8 mouse cellular contexts compared by ENCODE assay signal in genomic region chr7:19175708-19176515, GRCm38 (mm10). TPM values are rescaled to one million over a fixed set of nuclear protein-coding genes. Genes with fewer than 3 reads are reported as not detected.
DNase-seq lines count a peak whose midpoint lies in the region; ATAC-seq lines count a peak whose summit lies in the region.

Gene Eml2, plus strand, starts transcription at chr7:19176421.

- H3K4me2 ChIP-seq in limb, embryonic 11.5 days (ENCODE audit: low read depth, severe bottlenecking): peak within 1 kb of the TSS; percentile 39
- peak within 1 kb of the TSS; percentile 75 for H3K4me2 ChIP-seq in midbrain, embryonic 15.5 days

- H3K27me3 ChIP-seq in limb, embryonic 11.5 days (ENCODE audit: control insufficient read depth, insufficient read depth, low read length): peaks cover 51% of the 10 kb centered on the region
- peaks cover 21% of the 10 kb centered on the region for H3K27me3 ChIP-seq in midbrain, embryonic 15.5 days (replicated peaks)

- H3K4me1 ChIP-seq in limb, embryonic 11.5 days (ENCODE audit: control insufficient read depth, insufficient read depth, low read length): peaks cover 5% of the 10 kb centered on the region; the same call in 1 of the 2 replicates
- peaks cover 44% of the 10 kb centered on the region for H3K4me1 ChIP-seq in midbrain, embryonic 15.5 days

- no peak within 1 kb of the TSS for H3K27ac ChIP-seq in limb, embryonic 11.5 days (replicated peaks; ENCODE audit: low read depth, low read length)
- H3K27ac ChIP-seq in midbrain, embryonic 15.5 days: peak within 1 kb of the TSS; percentile 83

- no peak within 1 kb of the TSS for H3K9ac ChIP-seq in limb, embryonic 11.5 days (ENCODE audit: low read length)
- peak within 1 kb of the TSS; percentile 72 for H3K9ac ChIP-seq in midbrain, embryonic 15.5 days

- ATAC-seq in limb, embryonic 11.5 days (ENCODE audit: insufficient number of reproducible peaks, low FRiP score, low TSS enrichment, low read depth): peak; percentile 52
- peak; percentile 96 for ATAC-seq in midbrain, embryonic 15.5 days (replicated peaks)

- H3K9me3 ChIP-seq in limb, embryonic 11.5 days (ENCODE audit: control insufficient read depth, low read length): no peaks in the 10 kb centered on the region
- H3K9me3 ChIP-seq in midbrain, embryonic 15.5 days: no peaks in the 10 kb centered on the region

- H3K36me3 ChIP-seq in limb, embryonic 11.5 days (ENCODE audit: control insufficient read depth, insufficient read depth, low read length): no peaks in the 10 kb centered on the region
- H3K36me3 ChIP-seq in midbrain, embryonic 15.5 days (replicated peaks): no peaks in the 10 kb centered on the region

- H3K4me3 ChIP-seq in limb, embryonic 11.5 days (ENCODE audit: low read depth, low read length): peak within 1 kb of the TSS; percentile 5; the same call in 1 of the 2 replicates
- H3K4me3 ChIP-seq in midbrain, embryonic 15.5 days: peak within 1 kb of the TSS; percentile 74

- under 1% methylated on average over 30 of the region's 30 CpGs for WGBS in limb, embryonic 11.5 days
- WGBS in midbrain, embryonic 15.5 days: under 1% methylated on average over 30 of the region's 30 CpGs

- DNase-seq in kidney, adult 11 months: peak; percentile 31
- no peak for DNase-seq in kidney, adult 18-20 months
- peak; percentile 74 for DNase-seq in embryo, embryonic 11 days
- no peak for DNase-seq in heart, adult 18-20 months
- peak; percentile 55 for DNase-seq in kidney, adult 9 months
- DNase-seq in limb, embryonic 11.5 days (ENCODE audit: low spot score): peak; percentile 49
- DNase-seq in testis, postnatal 14 days (ENCODE audit: low spot score): peak; percentile 82

RNA-seq across cellular contexts. Expression of gene Eml2, which starts in this region (rescaled TPM):
- total RNA-seq in heart, adult 18-20 months (2021): 10 to 100 TPM; 36.7 to 38.7 TPM
- 2.2 and 2.3 TPM in 2 replicates for polyA plus RNA-seq in limb, embryonic 11.5 days (2014; fragmentation: Nextera tagmentation; extraction: Ambion mirVana)
- 8.9 and 10.8 TPM in 2 replicates for polyA plus RNA-seq in midbrain, embryonic 15.5 days (2015; fragmentation: Nextera tagmentation; extraction: Ambion mirVana)

Comparison
In these comparisons a context has a peak if more than half of its experiments do, and no peak if none do; other contexts are left out.
1. DNase-seq: peak in kidney, adult 11 months (single experiment), embryo, embryonic 11 days (single experiment), kidney, adult 9 months (single experiment), limb, embryonic 11.5 days (single experiment) and testis, postnatal 14 days (single experiment); none in kidney, adult 18-20 months (single experiment) and heart, adult 18-20 months (0 of 2).